Mouse (Mus musculus): Measurements from ENCODE around the gene Tmem231. TPM values are rescaled to one million over a fixed set of nuclear protein-coding genes. Genes with fewer than 3 reads are reported as not detected.
"Not testable (repeated sequence)": the region's sequence is repeated elsewhere in the genome, so short reads cannot be mapped to it uniquely, and the experiment has no call there.

Gene Tmem231
- polyA plus RNA-seq, 1 experiment, result 17.2 TPM

GRCm38 (mm10) chr8:111947144-111947543, 13.5 kb upstream of the Tmem231 start:
- DNase-seq (ENCODE audit: low read depth), result no peak
- TF ChIP-seq POLR2A (IDR thresholded peaks at IDR 0.05; ENCODE audit: borderline replicate concordance, extremely low read depth, insufficient read depth, insufficient read length, poor library complexity, severe bottlenecking) (no peak), CTCF (IDR thresholded peaks at IDR 0.05; ENCODE audit: borderline replicate concordance, extremely low read depth, insufficient read depth, insufficient read length) (no peak)

GRCm38 (mm10) chr8:111943544-111943943, 9.9 kb upstream of the Tmem231 start:
- no peak for DNase-seq (ENCODE audit: low read depth)
- no peak for TF ChIP-seq POLR2A (IDR thresholded peaks at IDR 0.05; ENCODE audit: borderline replicate concordance, extremely low read depth, insufficient read depth, insufficient read length, poor library complexity, severe bottlenecking)
- TF ChIP-seq CTCF (IDR thresholded peaks at IDR 0.05; ENCODE audit: borderline replicate concordance, extremely low read depth, insufficient read depth, insufficient read length), result no peak

- TF ChIP-seq CTCF (IDR thresholded peaks at IDR 0.05; ENCODE audit: borderline replicate concordance, extremely low read depth, insufficient read depth, insufficient read length) (no peak), POLR2A (IDR thresholded peaks at IDR 0.05; ENCODE audit: borderline replicate concordance, extremely low read depth, insufficient read depth, insufficient read length, poor library complexity, severe bottlenecking) (no peak)
- peak; percentile 46 for DNase-seq (ENCODE audit: low read depth)
Measured at GRCm38 (mm10) chr8:111941101-111941454, 7.4 kb upstream of the Tmem231 start.

- peak; percentile 99 for DNase-seq (ENCODE audit: low read depth)
- no peak for TF ChIP-seq CTCF (IDR thresholded peaks at IDR 0.05; ENCODE audit: borderline replicate concordance, extremely low read depth, insufficient read depth, insufficient read length)
- TF ChIP-seq POLR2A (IDR thresholded peaks at IDR 0.05; ENCODE audit: borderline replicate concordance, extremely low read depth, insufficient read depth, insufficient read length, poor library complexity, severe bottlenecking), result peak; percentile 49; the same call in 1 of the 2 replicates
Measured at GRCm38 (mm10) chr8:111940171-111941100, 6.8 kb upstream of the Tmem231 start, which contains the start of gene Gabarapl2. Gene Gabarapl2 (plus strand): TSS chr8:111940703.

- no peak for TF ChIP-seq CTCF (IDR thresholded peaks at IDR 0.05; ENCODE audit: borderline replicate concordance, extremely low read depth, insufficient read depth, insufficient read length)
- no peak for TF ChIP-seq POLR2A (IDR thresholded peaks at IDR 0.05; ENCODE audit: borderline replicate concordance, extremely low read depth, insufficient read depth, insufficient read length, poor library complexity, severe bottlenecking)
- peak; percentile 23 for DNase-seq (ENCODE audit: low read depth)
Measured at GRCm38 (mm10) chr8:111939516-111940142, 5.9 kb upstream of the Tmem231 start.

GRCm38 (mm10) chr8:111938076-111938985, 4.7 kb upstream of the Tmem231 start:
- DNase-seq (ENCODE audit: low read depth), result not testable (repeated sequence)

GRCm38 (mm10) chr8:111937184-111937583, 3.5 kb upstream of the Tmem231 start:
- DNase-seq (ENCODE audit: low read depth), result no peak

GRCm38 (mm10) chr8:111934201-111934600, 520 bp upstream of the Tmem231 start:
- DNase-seq (ENCODE audit: low read depth), result no peak
- TF ChIP-seq CTCF (IDR thresholded peaks at IDR 0.05; ENCODE audit: borderline replicate concordance, extremely low read depth, insufficient read depth, insufficient read length) (no peak), POLR2A (IDR thresholded peaks at IDR 0.05; ENCODE audit: borderline replicate concordance, extremely low read depth, insufficient read depth, insufficient read length, poor library complexity, severe bottlenecking) (no peak)

More at GRCm38 (mm10) chr8:111937184-111937583, 3.5 kb upstream of the Tmem231 start:
- TF ChIP-seq POLR2A (IDR thresholded peaks at IDR 0.05; ENCODE audit: borderline replicate concordance, extremely low read depth, insufficient read depth, insufficient read length, poor library complexity, severe bottlenecking), result no peak
- TF ChIP-seq CTCF (IDR thresholded peaks at IDR 0.05; ENCODE audit: borderline replicate concordance, extremely low read depth, insufficient read depth, insufficient read length), result no peak

GRCm38 (mm10) chr8:111932580-111933336, 923 bp downstream of the Tmem231 start:
- no peak for TF ChIP-seq POLR2A (IDR thresholded peaks at IDR 0.05; ENCODE audit: borderline replicate concordance, extremely low read depth, insufficient read depth, insufficient read length, poor library complexity, severe bottlenecking)
- TF ChIP-seq CTCF (IDR thresholded peaks at IDR 0.05; ENCODE audit: borderline replicate concordance, extremely low read depth, insufficient read depth, insufficient read length), result no peak
- DNase-seq (ENCODE audit: low read depth), result peak; percentile 89

- DNase-seq (ENCODE audit: low read depth), result no peak
- TF ChIP-seq POLR2A (IDR thresholded peaks at IDR 0.05; ENCODE audit: borderline replicate concordance, extremely low read depth, insufficient read depth, insufficient read length, poor library complexity, severe bottlenecking) (no peak), CTCF (IDR thresholded peaks at IDR 0.05; ENCODE audit: borderline replicate concordance, extremely low read depth, insufficient read depth, insufficient read length) (no peak)
Measured at GRCm38 (mm10) chr8:111931721-111932120, 2.0 kb downstream of the Tmem231 start.

All from brain, embryonic 14.5 days (tissue).